Mouse (Mus musculus) embryonic facial prominence, embryonic 10.5 days (tissue): ENCODE results near the gene Mgst3. TPM values are rescaled to one million over a fixed set of nuclear protein-coding genes. Genes with fewer than 3 reads are reported as not detected.

Experiments used
- DNase-seq: peaks from one replicate; pipeline ENCODE4 v3.0.0-alpha.2; 2017; ENCODE audit warnings: low spot score
- H3K27ac ChIP-seq: fragments of 300-500 bp; sonication (generic); replicated peaks from 2 replicates; pipeline ENCODE4 v1.5.1; 2016; ENCODE audit warnings: mild to moderate bottlenecking
- H3K27me3 ChIP-seq: fragments of 300-500 bp; sonication (generic); replicated peaks from 2 replicates; pipeline ENCODE4 v1.6.1; 2016; ENCODE audit warnings: low read depth, mild to moderate bottlenecking; ENCODE audit not compliant: poor library complexity, severe bottlenecking
- H3K36me3 ChIP-seq: fragments of 300-500 bp; sonication (generic); replicated peaks from 2 replicates; pipeline ENCODE4 v1.6.1; 2016; ENCODE audit warnings: mild to moderate bottlenecking, moderate library complexity
- H3K4me1 ChIP-seq: fragments of 300-500 bp; sonication (generic); 2 replicates; pipeline ENCODE4 v1.6.1; 2016
- H3K4me3 ChIP-seq: fragments of 300-500 bp; sonication (generic); 2 replicates; pipeline ENCODE4 v1.5.1; 2016; ENCODE audit warnings: mild to moderate bottlenecking, moderate library complexity
- H3K9me3 ChIP-seq: fragments of 300-500 bp; sonication (generic); 2 replicates; pipeline ENCODE4 v1.6.1; 2016; ENCODE audit warnings: mild to moderate bottlenecking
- WGBS: fragments of 180-500 bp; shearing (Covaris S2); methylation state at CpG from one replicate; pipeline ENCODE4 v1.1.7; 2016; 5-methylcytosine and 5-hydroxymethylcytosine counted together
- polyA plus RNA-seq: library from polyadenylated mRNA; unstranded; fragments of >200 nt; fragmentation: Nextera tagmentation; extraction: Ambion mirVana; gene quantifications from 2 replicates; pipeline ENCODE4 v1.2.1, GENCODE M21; 2016

Gene Mgst3
- polyA plus RNA-seq, 1 experiment from 2014 or later: 53.1 TPM

GRCm38 (mm10) chr1:167409601-167410000 is 16.0 kb upstream of the Mgst3 start:
- Histone ChIP-seq H3K27ac (no peak overlapping the region), H3K4me3 (no peak overlapping the region), H3K36me3 (no peaks in the 10 kb centered on the region), H3K4me1 (no peaks in the 10 kb centered on the region), H3K27me3 (peaks cover 23% of the 10 kb centered on the region; the same call in 1 of the 2 replicates), H3K9me3 (no peaks in the 10 kb centered on the region)
- no peak for DNase-seq
- 82% methylated on average over 4 of the region's 4 CpGs for WGBS

- Histone ChIP-seq H3K27ac (no peak overlapping the region), H3K27me3 (peaks cover 18% of the 10 kb centered on the region; the same call in 1 of the 2 replicates), H3K9me3 (no peaks in the 10 kb centered on the region), H3K4me1 (no peaks in the 10 kb centered on the region), H3K4me3 (no peak overlapping the region), H3K36me3 (no peaks in the 10 kb centered on the region)
- WGBS: 88% methylated on average over 4 of the region's 4 CpGs
- no peak for DNase-seq
Observed at GRCm38 (mm10) chr1:167405237-167405636, 11.6 kb upstream of the Mgst3 start.

GRCm38 (mm10) chr1:167393281-167393680 is 360 bp downstream of the Mgst3 start:
- WGBS: 1% methylated on average over 15 of the region's 15 CpGs
- Histone ChIP-seq H3K27me3 (peaks cover 60% of the 10 kb centered on the region), H3K36me3 (no peaks in the 10 kb centered on the region), H3K4me1 (peaks cover 13% of the 10 kb centered on the region), H3K9me3 (no peaks in the 10 kb centered on the region), H3K4me3 (peak overlapping the region; percentile 69), H3K27ac (peak overlapping the region; percentile 32; the same call in 1 of the 2 replicates)
- DNase-seq: peak; percentile 15

GRCm38 (mm10) chr1:167392687-167393086 is 954 bp downstream of the Mgst3 start:
- H3K27ac ChIP-seq: no peak overlapping the region
- peak overlapping the region; percentile 69 for H3K4me3 ChIP-seq
- no peaks in the 10 kb centered on the region for H3K36me3 ChIP-seq
- 11% methylated on average over 8 of the region's 8 CpGs for WGBS
- no peak for DNase-seq
- H3K27me3 ChIP-seq: peaks cover 66% of the 10 kb centered on the region
- H3K9me3 ChIP-seq: no peaks in the 10 kb centered on the region
- H3K4me1 ChIP-seq: peaks cover 13% of the 10 kb centered on the region

- peaks cover 13% of the 10 kb centered on the region for H3K4me1 ChIP-seq
- peak overlapping the region; percentile 69 for H3K4me3 ChIP-seq
- H3K27me3 ChIP-seq: peaks cover 68% of the 10 kb centered on the region
- no peaks in the 10 kb centered on the region for H3K9me3 ChIP-seq
- WGBS: 37% methylated on average over 2 of the region's 2 CpGs
- H3K27ac ChIP-seq: no peak overlapping the region
- no peaks in the 10 kb centered on the region for H3K36me3 ChIP-seq
- no peak for DNase-seq
Observed at GRCm38 (mm10) chr1:167392031-167392640, 1.5 kb downstream of the Mgst3 start.

GRCm38 (mm10) chr1:167391241-167391640 is 2.4 kb downstream of the Mgst3 start:
- H3K27ac ChIP-seq: no peak overlapping the region
- 77% methylated on average over 6 of the region's 6 CpGs for WGBS
- no peak for DNase-seq
- H3K9me3 ChIP-seq: no peaks in the 10 kb centered on the region
- no peak overlapping the region for H3K4me3 ChIP-seq
- no peaks in the 10 kb centered on the region for H3K36me3 ChIP-seq
- peaks cover 13% of the 10 kb centered on the region for H3K4me1 ChIP-seq
- H3K27me3 ChIP-seq: peaks cover 63% of the 10 kb centered on the region

- WGBS: 75% methylated on average over 4 of the region's 4 CpGs
- Histone ChIP-seq H3K4me3 (no peak overlapping the region), H3K27ac (no peak overlapping the region), H3K4me1 (peaks cover 18% of the 10 kb centered on the region), H3K27me3 (peaks cover 58% of the 10 kb centered on the region), H3K9me3 (no peaks in the 10 kb centered on the region), H3K36me3 (no peaks in the 10 kb centered on the region)
- no peak for DNase-seq
Observed at GRCm38 (mm10) chr1:167390381-167390780, 3.3 kb downstream of the Mgst3 start.

- WGBS: 93% methylated on average over 7 of the region's 7 CpGs
- H3K4me1 ChIP-seq: peaks cover 22% of the 10 kb centered on the region
- no peaks in the 10 kb centered on the region for H3K9me3 ChIP-seq
- no peaks in the 10 kb centered on the region for H3K36me3 ChIP-seq
- no peak for DNase-seq
- H3K27ac ChIP-seq: no peak overlapping the region
- peaks cover 53% of the 10 kb centered on the region for H3K27me3 ChIP-seq
- no peak overlapping the region for H3K4me3 ChIP-seq
Observed at GRCm38 (mm10) chr1:167389584-167389983, 4.1 kb downstream of the Mgst3 start.

- 81% methylated on average over 6 of the region's 6 CpGs for WGBS
- no peaks in the 10 kb centered on the region for H3K9me3 ChIP-seq
- peaks cover 20% of the 10 kb centered on the region for H3K4me1 ChIP-seq
- DNase-seq: no peak
- H3K36me3 ChIP-seq: no peaks in the 10 kb centered on the region
- peaks cover 60% of the 10 kb centered on the region for H3K27me3 ChIP-seq
- H3K27ac ChIP-seq: no peak overlapping the region
- H3K4me3 ChIP-seq: no peak overlapping the region
Observed at GRCm38 (mm10) chr1:167388571-167388970, 5.1 kb downstream of the Mgst3 start.

GRCm38 (mm10) chr1:167387796-167388195 is 5.8 kb downstream of the Mgst3 start:
- H3K27ac ChIP-seq: no peak overlapping the region
- DNase-seq: no peak
- WGBS: 82% methylated on average over 3 of the region's 3 CpGs

GRCm38 (mm10) chr1:167387310-167387709 is 6.3 kb downstream of the Mgst3 start:
- 75% methylated on average over 2 of the region's 2 CpGs for WGBS
- Histone ChIP-seq H3K4me3 (no peak overlapping the region), H3K4me1 (peaks cover 10% of the 10 kb centered on the region)

More at GRCm38 (mm10) chr1:167387796-167388195, 5.8 kb downstream of the Mgst3 start:
- Histone ChIP-seq H3K4me3 (no peak overlapping the region), H3K9me3 (no peaks in the 10 kb centered on the region), H3K27me3 (peaks cover 60% of the 10 kb centered on the region), H3K36me3 (no peaks in the 10 kb centered on the region), H3K4me1 (peaks cover 14% of the 10 kb centered on the region)

GRCm38 (mm10) chr1:167386466-167386865 is 7.2 kb downstream of the Mgst3 start:
- Histone ChIP-seq H3K36me3 (no peaks in the 10 kb centered on the region), H3K27ac (no peak overlapping the region), H3K27me3 (peaks cover 52% of the 10 kb centered on the region), H3K4me3 (no peak overlapping the region), H3K9me3 (no peaks in the 10 kb centered on the region), H3K4me1 (peaks cover 10% of the 10 kb centered on the region)
- 55% methylated on average over 2 of the region's 2 CpGs for WGBS
- no peak for DNase-seq

More at GRCm38 (mm10) chr1:167387310-167387709, 6.3 kb downstream of the Mgst3 start:
- DNase-seq: no peak
- no peaks in the 10 kb centered on the region for H3K9me3 ChIP-seq
- H3K27me3 ChIP-seq: peaks cover 55% of the 10 kb centered on the region
- H3K27ac ChIP-seq: no peak overlapping the region
- H3K36me3 ChIP-seq: no peaks in the 10 kb centered on the region

- peaks cover 48% of the 10 kb centered on the region for H3K27me3 ChIP-seq
- H3K4me3 ChIP-seq: no peak overlapping the region
- H3K9me3 ChIP-seq: no peaks in the 10 kb centered on the region
- no peaks in the 10 kb centered on the region for H3K36me3 ChIP-seq
- H3K27ac ChIP-seq: no peak overlapping the region
- DNase-seq: no peak
- peaks cover 10% of the 10 kb centered on the region for H3K4me1 ChIP-seq
- 67% methylated on average over 5 of the region's 5 CpGs for WGBS
Observed at GRCm38 (mm10) chr1:167385636-167386035, 8.0 kb downstream of the Mgst3 start.
